Mouse (Mus musculus) ES-E14 (cell line): Measurements from ENCODE around the gene Olfr658. TPM values are rescaled to one million over a fixed set of nuclear protein-coding genes. Genes with fewer than 3 reads are reported as not detected.

ENCODE experiments used
- DNase-seq: peaks from one replicate; pipeline ENCODE4 v3.0.0-alpha.2; 2013; ENCODE audit warnings: low read depth, low spot score
- H3K27ac ChIP-seq: 2 replicates; pipeline ENCODE4 v1.5.1; 2012; ENCODE audit warnings: low read depth, mild to moderate bottlenecking, low read length, moderate library complexity, mixed read lengths; ENCODE audit not compliant: poor library complexity, insufficient read depth, severe bottlenecking
- H3K36me3 ChIP-seq: 2 replicates; pipeline ENCODE4 v1.6.1; 2012; ENCODE audit warnings: mild to moderate bottlenecking, low read length, moderate library complexity, mixed read lengths; ENCODE audit not compliant: control insufficient read depth, poor library complexity, insufficient read depth, severe bottlenecking
- H3K4me1 ChIP-seq, 2 experiments: fragments of 150-350 bp in 1 of 2; sonication (generic) in 1 of 2; 2 replicates each; pipeline ENCODE4 v1.6.1; 2012; ENCODE audit warnings: low read length in 2 of 2, mild to moderate bottlenecking in 1 of 2, mixed read lengths in 1 of 2; ENCODE audit not compliant: control insufficient read depth in 2 of 2, insufficient read depth in 2 of 2, poor library complexity in 1 of 2
- H3K4me3 ChIP-seq, 2 experiments: fragments of 150-350 bp in 1 of 2; sonication (generic) in 1 of 2; 2 replicates each; pipeline ENCODE4 v1.5.1; 2012; ENCODE audit warnings: low read length in 2 of 2, low read depth in 1 of 2, mild to moderate bottlenecking in 1 of 2, mixed read lengths in 1 of 2; ENCODE audit not compliant: insufficient read depth in 1 of 2, poor library complexity in 1 of 2, severe bottlenecking in 1 of 2
- H3K9ac ChIP-seq: 2 replicates; pipeline ENCODE4 v1.6.1; 2012; ENCODE audit warnings: low read depth, mild to moderate bottlenecking, low read length, mixed read lengths; ENCODE audit not compliant: poor library complexity, insufficient read depth, severe bottlenecking
- H3K9me3 ChIP-seq: fragments of 150-350 bp; sonication (generic); 2 replicates; pipeline ENCODE4 v1.6.1; 2012; ENCODE audit warnings: low read depth, mild to moderate bottlenecking, low read length; ENCODE audit not compliant: control insufficient read depth, insufficient read depth
- CHD2 ChIP-seq: IDR thresholded peaks from 2 replicates; pipeline ENCODE4 v1.6.1; 2014; ENCODE audit warnings: mild to moderate bottlenecking, low read depth, low read length, inconsistent platforms
- HCFC1 ChIP-seq: IDR thresholded peaks from 2 replicates; pipeline ENCODE4 v1.6.1; 2012; ENCODE audit warnings: low read length, inconsistent platforms, borderline replicate concordance; ENCODE audit not compliant: insufficient read depth
- MAFK ChIP-seq: IDR thresholded peaks from 2 replicates; pipeline ENCODE4 v1.6.1; 2014; ENCODE audit warnings: mild to moderate bottlenecking, low read depth, low read length, inconsistent platforms; ENCODE audit not compliant: insufficient read depth
- ZC3H11A ChIP-seq: IDR thresholded peaks from 2 replicates; pipeline ENCODE4 v1.6.1; 2012; ENCODE audit warnings: low read depth, mild to moderate bottlenecking, inconsistent platforms, low read length, borderline replicate concordance
- ZNF384 ChIP-seq: IDR thresholded peaks from 2 replicates; pipeline ENCODE4 v1.6.1; 2012; ENCODE audit warnings: low read depth, low read length, inconsistent platforms
- in situ Hi-C, 2 experiments: fragments of 600-800 bp; cut with MboI; formaldehyde crosslinking; loops; one replicate each; pipeline ENCODE4 v1.15.1; 2025; ENCODE audit warnings: low sequenced_read_pairs in 2 of 2, inconsistent platforms in 1 of 2; ENCODE audit not compliant: unreplicated experiment in 2 of 2
- total RNA-seq: library from RNA; depleted of rRNA; stranded (reverse); fragments of 300-350 nt; gene quantifications from 2 replicates; pipeline ENCODE4 v1.2.3, GENCODE M21; 2012; rRNA removed

Gene Olfr658
- total RNA-seq, 1 experiment: 0.04 TPM

- Histone ChIP-seq H3K4me3 (no peak within 1 kb of the TSS), H3K27ac (no peak within 1 kb of the TSS), H3K9me3 (no peaks in the 10 kb centered on the region), H3K4me1 (no peaks in the 10 kb centered on the region), H3K9ac (no peak within 1 kb of the TSS), H3K36me3 (no peaks in the 10 kb centered on the region)
- TF ChIP-seq CHD2 (no peak), ZC3H11A (no peak), HCFC1 (no peak), ZNF384 (no peak), MAFK (no peak)
- in situ Hi-C loops: loop anchor here in 1 of 2 experiments (25.0 kb wide), 1 partner anchor 426 kb away; the partner anchor contains the start of genes Olfr648 and Olfr649
- DNase-seq: no peak
Observed at GRCm38 (mm10) chr7:104613655-104614054, 33.5 kb downstream of the Olfr658 start, which contains the start of gene Olfr656. Olfr656 (plus strand) TSS chr7:104613955.

DNA sequence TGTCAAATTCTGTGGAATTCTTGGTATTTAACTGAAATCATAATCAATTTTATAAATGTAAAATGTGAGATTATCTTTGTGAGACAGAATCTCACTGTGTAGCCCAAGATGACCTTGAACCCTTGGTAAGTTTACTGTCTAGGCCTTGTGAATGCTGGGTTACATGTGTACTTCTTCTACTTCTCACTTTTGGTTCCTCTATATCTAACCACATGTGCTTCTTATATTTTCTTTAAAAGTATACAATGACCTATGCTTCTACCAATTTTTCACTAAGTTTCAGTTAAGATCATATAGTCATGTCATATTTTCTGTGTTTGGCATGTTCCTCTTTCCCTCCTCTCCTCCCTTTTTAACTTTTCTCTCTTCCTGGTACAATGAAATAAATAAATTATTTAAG, 42.4 kb downstream of the Olfr658 start:
- Histone ChIP-seq H3K27ac (no peak overlapping the region), H3K36me3 (no peaks in the 10 kb centered on the region), H3K9ac (no peak overlapping the region), H3K9me3 (no peaks in the 10 kb centered on the region), H3K4me3 (no peak overlapping the region), H3K4me1 (no peaks in the 10 kb centered on the region)
- TF ChIP-seq HCFC1: no peak
- TF ChIP-seq ZNF384: no peak
- no peak for TF ChIP-seq CHD2
- no peak for TF ChIP-seq ZC3H11A
- TF ChIP-seq MAFK: no peak
- DNase-seq: no peak
- in situ Hi-C loops: loop anchor here in 1 of 2 experiments (25.0 kb wide), 1 partner anchor 417 kb away; the partner anchor contains the start of genes Olfr648 and Olfr649

- H3K36me3 ChIP-seq: no peaks in the 10 kb centered on the region
- TF ChIP-seq ZNF384: no peak
- peak; percentile 72; the same call in 1 of the 2 replicates for TF ChIP-seq ZC3H11A
- no peak for TF ChIP-seq HCFC1
- no peaks in the 10 kb centered on the region for H3K4me1 ChIP-seq
- in situ Hi-C loops: loop anchor here in 1 of 2 experiments (25.0 kb wide), 1 partner anchor 416 kb away; the partner anchor contains the start of genes Olfr648 and Olfr649
- no peaks in the 10 kb centered on the region for H3K9me3 ChIP-seq
- H3K9ac ChIP-seq: no peak overlapping the region
- no peak overlapping the region for H3K4me3 ChIP-seq
- peak; percentile 40 for DNase-seq
- no peak overlapping the region for H3K27ac ChIP-seq
Observed at GRCm38 (mm10) chr7:104603173-104603572, 43.9 kb downstream of the Olfr658 start.

GRCm38 (mm10) chr7:104601679-104602078, 45.4 kb downstream of the Olfr658 start, which contains the start of gene Olfr655:
Olfr655 (minus strand) TSS chr7:104601779.
- H3K9me3 ChIP-seq: no peaks in the 10 kb centered on the region
- no peaks in the 10 kb centered on the region for H3K4me1 ChIP-seq
- in situ Hi-C loops: loop anchor here in 1 of 2 experiments (25.0 kb wide), 1 partner anchor 414 kb away; the partner anchor contains the start of genes Olfr648 and Olfr649
- H3K9ac ChIP-seq: no peak within 1 kb of the TSS
- TF ChIP-seq MAFK (no peak), ZNF384 (no peak), HCFC1 (no peak), ZC3H11A (no peak), CHD2 (no peak)
- DNase-seq: no peak
- no peaks in the 10 kb centered on the region for H3K36me3 ChIP-seq
- no peak within 1 kb of the TSS for H3K27ac ChIP-seq
- no peak within 1 kb of the TSS for H3K4me3 ChIP-seq

Other genes with a start within 250 kb of the Olfr658 start
- not detected in 2 replicates for gene Trim30c, start 246.5 kb downstream of the Olfr658 start, total RNA-seq
- 0.36 TPM in 1 of 2 replicates, not detected in the other for gene Trim30a, start 182.1 kb downstream of the Olfr658 start, total RNA-seq
- gene Trim30d, start 139.5 kb downstream of the Olfr658 start, total RNA-seq: 0.11 and 0.13 TPM in 2 replicates
- gene Olfr651, start 97.2 kb downstream of the Olfr658 start, total RNA-seq: not detected in 2 replicates
- gene Olfr652, start 86.4 kb downstream of the Olfr658 start, total RNA-seq: not detected in 2 replicates
- gene Olfr653, start 70.0 kb downstream of the Olfr658 start, total RNA-seq: not detected in 2 replicates
- not detected in 2 replicates for gene Olfr654, start 60.3 kb downstream of the Olfr658 start, total RNA-seq
- gene Olfr655, start 45.5 kb downstream of the Olfr658 start, total RNA-seq: not detected in 2 replicates
- gene Olfr656, start 33.4 kb downstream of the Olfr658 start, total RNA-seq: not detected in 2 replicates
- not detected in 2 replicates for gene Olfr657, start 22.5 kb downstream of the Olfr658 start, total RNA-seq
- not detected in 2 replicates for gene Olfr659, start 19.4 kb upstream of the Olfr658 start, total RNA-seq
- not detected in 2 replicates for gene Olfr661, start 39.2 kb upstream of the Olfr658 start, total RNA-seq
- 6.5 and 10.5 TPM in 2 replicates for gene Usp17le, start 130.2 kb upstream of the Olfr658 start, total RNA-seq
- 6.9 and 9.3 TPM in 2 replicates for gene Usp17lb, start 195.3 kb upstream of the Olfr658 start, total RNA-seq
- 1.5 and 3.1 TPM in 2 replicates for gene Usp17la, start 209.7 kb upstream of the Olfr658 start, total RNA-seq
- not detected in 2 replicates for gene Olfr665, start 230.7 kb upstream of the Olfr658 start, total RNA-seq
- gene Olfr666, start 248.6 kb upstream of the Olfr658 start, total RNA-seq: not detected in 2 replicates